Mouse (Mus musculus) 416B (cell line): Measurements from ENCODE around the gene Phb.

Experiments
- DNase-seq: peaks from one replicate; pipeline ENCODE4 v3.0.0; 2011; ENCODE audit warnings: low read depth

Phb gene

GRCm38 (mm10) chr11:95712563-95713224 is 45.9 kb downstream of the Phb start, which contains the start of gene Zfp652:
TSS of gene Zfp652 (plus strand) at chr11:95712673.
- DNase-seq, result peak; percentile 94

- no peak for DNase-seq
Measured at GRCm38 (mm10) chr11:95713225-95713810, 46.6 kb downstream of the Phb start.

GRCm38 (mm10) chr11:95713811-95714241 is 47.1 kb downstream of the Phb start:
- DNase-seq, result peak; percentile 78

DNA sequence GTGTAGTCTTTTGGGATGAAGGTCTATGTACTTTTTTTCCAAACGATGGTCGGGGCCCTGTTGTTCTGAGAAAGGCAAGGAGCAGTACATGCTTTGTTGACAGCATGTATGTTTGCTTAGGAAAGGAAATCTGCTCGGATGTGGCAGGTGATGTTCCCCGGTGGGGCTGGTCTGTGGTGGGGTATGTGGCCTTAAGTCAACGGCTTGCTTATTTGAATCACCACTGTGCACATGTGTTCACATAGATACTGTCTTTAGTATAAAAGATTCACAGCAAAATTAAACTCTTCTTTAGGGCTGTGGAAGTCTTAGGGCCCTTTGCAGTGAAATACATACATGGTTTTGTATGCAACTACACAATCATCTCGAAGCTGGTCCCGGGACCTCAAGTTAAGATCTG is 47.7 kb downstream of the Phb start:
- DNase-seq, result peak; percentile 74

- no peak for DNase-seq
Measured at GRCm38 (mm10) chr11:95716136-95716535, 49.4 kb downstream of the Phb start.

DNA sequence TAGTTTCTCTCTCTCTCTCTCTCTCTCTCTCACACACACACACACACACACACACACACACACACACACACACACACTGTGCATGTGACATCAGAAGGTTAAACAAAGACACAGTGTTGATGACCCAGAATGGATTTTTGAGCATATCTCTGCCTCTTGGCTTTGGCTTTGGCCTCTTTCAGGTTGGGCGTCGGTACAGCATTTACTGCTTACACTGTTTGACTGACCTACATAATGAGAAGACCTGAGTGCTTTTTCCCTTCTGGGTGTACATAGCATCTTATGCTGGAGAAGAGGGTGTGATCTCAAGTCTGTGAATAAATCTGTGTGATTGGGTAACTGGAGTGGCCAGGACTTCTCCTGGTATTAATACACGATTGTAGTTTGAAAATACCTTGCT is 52.6 kb downstream of the Phb start:
- no peak for DNase-seq

DNA sequence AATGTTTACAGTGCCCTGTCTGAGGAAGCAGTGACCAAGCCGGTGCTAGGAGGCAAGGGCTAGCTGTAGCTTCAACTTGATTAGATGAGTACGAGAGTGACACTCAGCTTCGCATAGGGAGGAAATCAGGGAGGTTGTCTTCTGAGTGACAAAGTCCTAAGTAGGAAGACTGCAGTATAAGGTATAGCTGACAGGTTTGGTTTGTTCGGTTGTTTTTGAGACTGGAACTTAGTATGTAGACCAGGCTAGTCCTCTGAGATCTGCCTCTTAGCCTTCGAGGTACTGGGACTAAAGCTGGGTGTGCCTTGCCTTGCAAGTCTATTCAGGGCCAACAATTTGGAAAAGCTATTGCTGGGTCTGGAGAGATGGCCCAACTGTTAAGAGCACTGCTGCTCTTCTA is 56.5 kb downstream of the Phb start, which contains the start of gene B130006D01Rik:
Gene B130006D01Rik (plus strand): TSS at position 301 of the 400 bp plus-strand sequence.
- DNase-seq, result no peak

GRCm38 (mm10) chr11:95724466-95724865 is 57.7 kb downstream of the Phb start:
- DNase-seq, result no peak

- no peak for DNase-seq
Measured at GRCm38 (mm10) chr11:95726156-95726555, 59.4 kb downstream of the Phb start.

DNA sequence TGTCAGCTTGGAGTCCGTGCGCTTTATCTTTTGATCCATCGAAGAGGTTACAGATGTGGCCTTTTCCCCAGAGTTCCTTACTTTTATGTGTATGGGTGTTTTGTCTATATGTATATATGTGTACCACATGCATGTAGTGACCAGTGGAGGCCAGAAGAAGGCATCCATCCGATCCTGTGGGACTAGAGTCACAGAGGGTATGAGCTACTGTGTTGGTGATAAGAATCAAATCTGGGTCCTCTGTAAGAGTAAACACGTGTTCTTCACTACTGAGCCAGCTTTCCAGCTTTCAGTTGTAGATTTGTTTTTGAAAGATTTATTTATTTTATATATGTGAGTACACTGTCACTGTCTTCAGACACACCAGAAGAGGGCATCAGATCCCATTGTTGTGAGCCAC is 61.2 kb downstream of the Phb start:
- DNase-seq, result no peak

DNA sequence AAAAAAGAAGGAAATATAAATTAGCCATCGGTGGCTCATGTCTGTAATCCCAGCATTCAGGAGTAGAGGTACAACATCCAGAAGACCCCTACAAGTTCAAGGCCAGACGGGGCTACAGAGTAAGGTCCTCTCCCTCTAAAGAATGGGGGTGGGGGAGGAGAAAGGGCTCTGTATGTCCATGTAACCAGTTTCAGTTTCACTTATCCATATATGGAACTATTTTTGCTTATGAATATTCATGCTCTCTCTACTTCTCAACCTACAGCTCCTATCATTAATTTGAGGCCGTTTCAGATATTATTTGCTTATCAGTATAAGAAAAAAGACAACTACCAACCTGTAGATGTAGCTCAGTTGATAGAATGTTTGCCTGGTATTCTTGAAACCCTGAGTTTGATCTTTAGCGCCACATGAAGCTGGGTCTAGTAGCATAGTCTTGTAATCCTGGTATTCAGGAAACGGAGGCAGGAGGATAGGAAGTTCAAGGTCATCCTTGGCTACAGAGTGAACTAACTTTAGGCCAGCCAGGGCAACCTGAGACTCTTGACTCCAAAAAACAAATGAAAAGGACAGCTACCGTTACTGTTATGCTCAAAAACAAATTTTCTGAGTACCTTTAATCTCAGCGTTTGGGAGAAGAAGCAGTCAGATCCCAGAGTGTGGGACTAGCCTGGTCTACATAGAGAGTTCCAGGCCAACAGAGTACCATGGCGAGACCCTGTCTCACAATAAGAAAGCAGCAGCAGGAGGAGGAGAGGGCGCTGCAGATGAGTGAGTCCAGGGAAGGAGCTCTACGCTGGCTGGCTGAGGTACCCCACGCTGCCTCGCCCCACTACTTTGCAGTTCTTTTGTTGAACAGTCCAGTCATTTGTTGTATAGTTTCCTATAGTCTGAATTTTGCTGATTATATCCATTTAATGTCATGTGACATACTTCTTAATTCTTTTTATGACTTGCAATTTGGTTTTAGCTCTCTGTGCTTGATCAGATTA is 62.5 kb downstream of the Phb start:
- DNase-seq, result peak; percentile 88
